Mouse (Mus musculus) spleen, adult 2 months (tissue): ENCODE results near the gene Fth1.

ENCODE experiments used
- CTCF ChIP-seq: fragments of 200-500 bp; IDR thresholded peaks from 2 replicates; pipeline ENCODE4 v1.5.1; 2011; ENCODE audit warnings: mild to moderate bottlenecking, inconsistent platforms; ENCODE audit not compliant: insufficient read depth, insufficient read length, insufficient replicate concordance; ENCODE audit errors: extremely low read depth
- POLR2A ChIP-seq: fragments of 200-500 bp; IDR thresholded peaks from 2 replicates; pipeline ENCODE4 v1.6.1; 2011; ENCODE audit warnings: low read depth, low read length, inconsistent platforms

DNA sequence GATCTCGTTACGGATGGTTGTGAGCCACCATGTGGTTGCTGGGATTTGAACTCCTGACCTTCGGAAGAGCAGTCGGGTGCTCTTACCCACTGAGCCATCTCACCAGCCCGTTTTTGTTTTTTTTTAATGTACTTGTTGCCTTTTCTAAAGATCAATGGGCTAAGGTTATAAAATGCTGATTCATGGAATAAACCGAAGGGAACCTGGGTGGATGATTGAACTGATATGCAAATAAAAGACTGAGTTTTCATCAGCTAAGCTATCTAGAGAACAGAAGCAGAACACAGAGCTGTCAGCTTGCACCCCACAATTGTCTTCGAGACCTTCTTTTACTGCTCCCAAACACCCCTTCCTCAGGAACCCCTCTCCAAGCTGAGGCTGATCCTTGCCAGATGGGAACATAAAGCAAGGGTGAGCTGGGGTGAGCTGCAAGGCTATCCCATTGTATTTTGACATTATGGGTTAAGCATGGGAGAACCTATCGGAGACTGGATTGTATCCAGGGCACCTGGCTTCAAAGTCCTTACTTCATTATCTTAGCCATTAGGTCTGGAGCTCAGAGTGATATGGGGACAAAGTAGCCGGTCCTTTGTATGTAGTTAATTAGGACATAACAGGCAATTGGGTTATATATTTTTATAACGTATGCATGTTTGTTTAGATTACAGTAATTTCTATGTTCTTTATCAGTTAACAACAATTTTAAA lies 12.2 kb upstream of the Fth1 start:
- TF ChIP-seq CTCF (no peak), POLR2A (no peak)
